Mouse (Mus musculus): ENCODE data around the gene Efcab7.

Gene Efcab7

GRCm38 (mm10) chr4:99829094-99830073 lies at the start of gene Efcab7:
Efcab7 (plus strand) TSS chr4:99829198.
- DNase-seq (ENCODE audit: low read depth, low spot score), result peak; percentile 82

- no peak for DNase-seq (ENCODE audit: low read depth, low spot score)
Measured at GRCm38 (mm10) chr4:99792365-99792764, 36.6 kb upstream of the Efcab7 start.

- no peak for DNase-seq (ENCODE audit: low read depth, low spot score)
Measured at GRCm38 (mm10) chr4:99816697-99817460, 12.1 kb upstream of the Efcab7 start.

GRCm38 (mm10) chr4:99828337-99828736 lies 661 bp upstream of the Efcab7 start:
- DNase-seq (ENCODE audit: low read depth, low spot score), result no peak

- no peak for DNase-seq (ENCODE audit: low read depth, low spot score)
Measured at GRCm38 (mm10) chr4:99828739-99829093, 282 bp upstream of the Efcab7 start.

- no peak for DNase-seq (ENCODE audit: low read depth, low spot score)
Measured at GRCm38 (mm10) chr4:99881882-99882281, 52.9 kb downstream of the Efcab7 start.

GRCm38 (mm10) chr4:99882405-99882804 lies 53.4 kb downstream of the Efcab7 start:
- DNase-seq (ENCODE audit: low read depth, low spot score), result no peak

- DNase-seq (ENCODE audit: low read depth, low spot score), result no peak
Measured at GRCm38 (mm10) chr4:99913894-99914451, 85.0 kb downstream of the Efcab7 start.

- no peak for DNase-seq (ENCODE audit: low read depth, low spot score)
Measured at GRCm38 (mm10) chr4:99926380-99926779, 97.4 kb downstream of the Efcab7 start.

- no peak for DNase-seq (ENCODE audit: low read depth, low spot score)
Measured at GRCm38 (mm10) chr4:99928521-99928920, 99.5 kb downstream of the Efcab7 start.

GRCm38 (mm10) chr4:99929149-99929612 lies 100.2 kb downstream of the Efcab7 start, which contains the start of gene Pgm1:
Pgm1 (plus strand) TSS chr4:99929414.
- DNase-seq (ENCODE audit: low read depth, low spot score), result peak; percentile 22

- DNase-seq (ENCODE audit: low read depth, low spot score), result peak; percentile 28
Measured at GRCm38 (mm10) chr4:99929613-99930517, 100.9 kb downstream of the Efcab7 start, which contains the start of gene Itgb3bp. Itgb3bp (minus strand) TSS chr4:99929813.

GRCm38 (mm10) chr4:99930518-99931239 lies 101.7 kb downstream of the Efcab7 start:
- no peak for DNase-seq (ENCODE audit: low read depth, low spot score)

GRCm38 (mm10) chr4:99931240-99931580 lies 102.2 kb downstream of the Efcab7 start:
- no peak for DNase-seq (ENCODE audit: low read depth, low spot score)

- no peak for DNase-seq (ENCODE audit: low read depth, low spot score)
Measured at GRCm38 (mm10) chr4:99931807-99932206, 102.8 kb downstream of the Efcab7 start.

GRCm38 (mm10) chr4:99934859-99935258 lies 105.9 kb downstream of the Efcab7 start:
- DNase-seq (ENCODE audit: low read depth, low spot score), result no peak

GRCm38 (mm10) chr4:99936278-99936677 lies 107.3 kb downstream of the Efcab7 start:
- no peak for DNase-seq (ENCODE audit: low read depth, low spot score)

GRCm38 (mm10) chr4:99939711-99940505 lies 110.9 kb downstream of the Efcab7 start:
- no peak for DNase-seq (ENCODE audit: low read depth, low spot score)

GRCm38 (mm10) chr4:99941655-99942414 lies 112.8 kb downstream of the Efcab7 start:
- DNase-seq (ENCODE audit: low read depth, low spot score), result no peak

Measured in brain, embryonic 18.5 days (tissue).